Mouse (Mus musculus) layer of hippocampus, postnatal 25 days (tissue): Measurements from ENCODE around the gene Arap1. TPM values are rescaled to one million over a fixed set of nuclear protein-coding genes. Genes with fewer than 3 reads are reported as not detected.

Source experiments
- DNase-seq, 2 experiments: peaks; one replicate each; pipeline ENCODE4 v3.0.0; 2022; ENCODE audit warnings: mixed read lengths in 2 of 2, low spot score in 1 of 2; ENCODE audit errors: extremely low spot score in 1 of 2
- total RNA-seq, 2 experiments: library from RNA; stranded (reverse); gene quantifications; 2 replicates each; pipeline ENCODE4 v1.2.3; 2021

The Arap1 gene
- total RNA-seq, 2 experiments from 2014 or later: 13.9 to 24.2 TPM

GRCm38 (mm10) chr7:101389256-101389655 is 41.4 kb downstream of the Arap1 start:
- DNase-seq: no peak

DNA sequence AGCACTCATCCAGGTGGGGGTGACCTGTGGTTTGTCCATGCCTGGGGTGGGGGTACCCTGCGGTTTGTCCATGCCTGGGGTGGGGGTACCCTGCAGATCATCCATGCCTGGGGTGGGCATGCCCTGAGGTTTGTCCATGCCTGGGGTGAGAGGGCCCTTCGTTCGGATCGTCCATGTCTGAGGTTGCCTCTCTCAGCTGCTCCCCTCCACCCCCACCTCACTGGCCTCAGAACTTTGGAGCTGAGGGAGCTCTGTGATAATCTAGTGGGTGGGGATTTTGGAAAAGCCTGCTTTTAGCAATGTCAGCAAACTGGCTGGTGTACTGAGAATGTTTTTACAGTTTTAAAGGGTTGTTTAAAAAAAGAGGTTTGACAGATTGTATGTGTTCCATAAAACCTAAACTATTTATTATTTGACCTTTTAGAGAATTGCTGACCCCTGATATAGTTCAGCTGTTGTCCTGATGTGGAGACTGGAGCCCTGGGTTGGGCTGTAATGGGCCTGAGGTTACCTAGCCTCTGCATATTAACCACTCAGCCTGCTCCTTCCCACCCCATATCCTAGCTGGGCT is 44.1 kb downstream of the Arap1 start:
- DNase-seq: no peak

DNA sequence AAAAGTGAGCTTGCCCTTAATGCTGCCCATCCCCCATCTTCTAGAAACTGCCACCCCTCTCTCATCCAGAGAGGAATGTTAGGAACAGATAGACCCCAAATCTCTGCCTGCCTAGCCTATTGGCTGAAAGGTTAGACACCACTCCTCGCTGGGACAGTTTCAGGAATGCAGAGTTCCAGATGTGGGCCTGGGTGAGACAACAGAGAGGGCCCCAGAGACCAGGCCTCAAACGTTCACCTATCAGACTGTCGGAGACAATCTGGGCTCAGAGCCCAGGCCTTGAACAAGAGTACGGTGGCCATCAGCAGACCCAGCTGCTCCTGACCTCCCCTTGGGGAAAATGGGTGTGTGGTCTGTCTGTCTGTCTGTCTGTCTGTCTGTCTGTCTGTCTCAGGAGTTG is 45.1 kb downstream of the Arap1 start:
- DNase-seq: no peak

- DNase-seq: no peak
Measured at GRCm38 (mm10) chr7:101393694-101394504, 46.0 kb downstream of the Arap1 start.

GRCm38 (mm10) chr7:101394569-101394968 is 46.7 kb downstream of the Arap1 start:
- DNase-seq: no peak

- DNase-seq: no peak
Measured at GRCm38 (mm10) chr7:101395471-101395870, 47.6 kb downstream of the Arap1 start.

DNA sequence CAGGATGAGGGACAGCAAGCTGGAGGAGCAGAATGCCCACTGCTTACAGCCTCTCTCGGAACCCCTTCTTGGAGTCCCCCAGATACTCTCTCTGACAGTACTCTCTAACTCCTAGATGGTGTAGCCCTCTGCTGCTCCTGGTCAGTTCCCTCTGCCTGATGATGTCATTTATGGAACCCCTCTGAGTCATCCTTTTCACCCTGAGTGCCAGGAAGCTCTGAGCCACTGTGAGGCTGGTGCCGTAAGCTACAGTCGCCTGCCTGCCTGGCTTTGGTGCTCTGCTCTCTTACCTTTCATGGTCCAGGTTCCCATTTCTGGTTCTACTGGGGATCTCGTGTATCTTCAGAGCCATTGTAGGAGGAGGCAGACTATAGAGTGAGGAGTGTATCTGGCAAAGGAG is 49.3 kb downstream of the Arap1 start:
- DNase-seq: no peak

DNA sequence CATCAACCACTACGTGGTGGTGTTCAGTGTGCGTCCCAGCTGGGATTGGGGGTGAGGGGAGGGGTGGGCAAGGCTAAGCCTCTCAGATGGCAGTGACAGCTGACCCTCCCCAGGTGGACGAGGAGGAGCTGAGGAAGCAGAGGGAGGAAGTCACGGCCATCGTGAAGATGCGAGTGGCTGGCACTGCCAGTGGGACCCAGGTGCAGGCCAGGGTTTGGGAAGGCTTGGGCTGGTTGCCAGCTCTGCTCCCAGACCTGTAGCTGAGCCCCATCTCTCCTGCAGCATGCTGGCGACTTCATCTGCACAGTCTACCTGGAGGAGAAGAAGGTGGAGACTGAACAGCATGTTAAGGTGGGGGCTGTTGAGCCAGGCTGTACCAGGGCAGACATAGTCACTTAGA is 53.6 kb downstream of the Arap1 start:
- no peak for DNase-seq

GRCm38 (mm10) chr7:101403831-101404230 is 56.0 kb downstream of the Arap1 start:
- no peak for DNase-seq

DNA sequence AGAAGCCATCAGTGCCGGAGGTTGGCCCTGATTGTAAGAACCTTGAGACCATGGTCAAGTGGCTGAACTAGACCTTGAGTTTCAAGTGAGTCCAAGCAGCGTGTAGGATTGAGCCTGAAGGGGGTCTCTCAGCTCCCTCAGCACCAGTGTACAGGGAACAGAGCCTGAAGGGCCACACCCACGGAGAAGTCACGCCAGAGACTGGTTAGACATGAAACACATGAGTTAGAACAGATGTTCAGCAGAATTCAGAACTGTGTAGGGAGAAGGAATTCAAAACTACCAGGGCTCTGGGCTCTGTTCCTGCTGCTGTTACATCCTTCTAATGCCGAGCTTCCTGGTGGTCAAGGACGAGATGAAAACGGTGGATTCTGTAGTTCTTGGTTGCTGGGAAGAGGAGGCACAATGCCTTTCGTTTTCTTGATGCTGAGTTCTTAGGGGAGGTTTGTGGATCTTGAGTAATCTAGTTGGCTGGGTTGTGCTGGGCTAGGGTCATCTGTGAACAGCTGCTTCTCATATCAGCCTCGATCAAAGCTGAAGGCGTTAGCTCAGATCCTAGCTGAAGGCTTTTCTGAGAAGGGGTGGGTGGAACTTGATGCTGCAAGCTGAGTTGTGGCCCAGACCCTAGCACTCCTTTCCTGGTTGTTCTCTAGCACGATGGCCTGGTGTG is 62.5 kb downstream of the Arap1 start, which contains the start of gene Gm45837:
Gene Gm45837 (plus strand): TSS at position 620 of the 670 bp plus-strand sequence.
- DNase-seq: no peak

DNA sequence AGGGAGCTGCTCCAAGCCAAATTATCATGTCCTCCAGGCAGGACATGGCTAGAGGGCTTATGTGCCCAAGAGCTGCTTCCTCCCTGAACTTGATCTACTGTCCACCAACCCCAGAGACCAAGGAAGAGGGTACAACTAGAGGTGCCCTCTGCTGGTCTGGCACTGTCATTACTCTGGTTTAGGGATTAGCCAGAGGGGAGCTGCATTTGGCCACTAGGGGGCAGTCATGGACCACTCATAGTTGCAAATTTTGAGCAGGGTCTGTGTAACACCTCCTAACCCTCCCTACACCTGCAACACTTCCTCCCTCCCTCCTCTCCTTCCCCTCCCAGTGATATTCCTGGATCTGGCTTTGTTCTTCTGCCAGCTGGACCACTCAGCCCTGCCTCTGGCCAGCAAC is 64.9 kb downstream of the Arap1 start:
- DNase-seq: peak; percentile 83 to 97

- DNase-seq: no peak
Measured at GRCm38 (mm10) chr7:101414209-101414608, 66.3 kb downstream of the Arap1 start.

DNA sequence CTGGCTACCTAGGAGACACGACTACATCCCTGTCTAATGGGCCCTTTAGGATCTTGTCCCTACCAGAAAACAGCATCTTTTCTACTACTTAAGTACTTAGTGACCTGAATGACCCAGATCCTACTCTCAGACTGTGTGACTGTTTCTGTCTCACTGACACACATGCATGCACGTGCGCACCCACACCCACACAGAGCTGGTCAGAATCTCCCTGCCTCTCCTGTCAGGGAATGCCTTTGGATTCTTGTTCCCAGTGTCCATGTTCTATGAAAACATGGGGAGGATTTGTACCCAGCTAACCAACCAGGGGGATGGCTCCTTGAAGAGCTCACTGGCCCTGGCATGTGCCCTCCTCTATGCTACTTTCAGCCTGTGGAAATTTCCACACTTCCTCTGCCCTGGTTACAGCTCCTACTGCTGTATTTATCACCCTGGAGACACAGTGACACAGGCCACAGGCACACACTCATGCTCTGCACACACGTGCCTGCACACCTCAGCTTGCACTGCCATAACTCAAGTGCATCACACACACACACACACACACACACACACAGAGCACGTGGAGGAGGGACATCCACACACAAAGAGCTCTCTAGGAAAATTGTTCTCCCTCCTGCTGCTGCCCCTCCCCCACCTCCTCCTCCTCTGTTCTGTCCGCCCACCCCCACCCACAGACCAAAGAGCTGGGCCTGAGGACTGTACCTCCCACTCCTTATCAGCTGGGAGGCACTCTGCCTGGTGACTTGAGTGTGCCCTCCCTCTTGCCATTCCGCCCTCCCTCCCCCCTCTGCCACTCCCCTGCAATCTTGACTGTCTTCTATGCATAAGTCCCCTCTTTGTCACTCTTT is 67.0 kb downstream of the Arap1 start:
- DNase-seq: no peak

GRCm38 (mm10) chr7:101415512-101416100 is 67.7 kb downstream of the Arap1 start:
- DNase-seq: no peak

DNA sequence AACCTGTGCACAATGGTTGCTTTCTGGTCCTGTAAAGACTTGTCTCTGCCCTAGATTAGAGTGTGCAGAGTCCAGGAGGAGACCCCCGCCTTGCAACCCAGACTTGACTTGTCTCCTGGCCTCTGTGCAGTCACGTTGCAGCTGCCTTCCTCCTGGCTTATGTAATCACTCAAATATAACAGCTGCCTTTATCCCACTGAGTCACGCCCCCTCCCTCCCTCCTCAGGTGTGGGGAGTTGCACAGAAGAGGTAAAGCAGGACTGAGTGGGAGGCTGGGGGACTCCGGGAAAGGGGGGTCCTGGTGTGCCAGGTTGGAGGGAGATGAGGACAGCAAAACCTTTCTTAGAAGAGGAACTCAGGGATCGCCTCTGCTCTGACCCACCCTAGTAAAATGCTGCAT is 68.5 kb downstream of the Arap1 start:
- DNase-seq: no peak

- no peak for DNase-seq
Measured at GRCm38 (mm10) chr7:101419013-101419770, 71.3 kb downstream of the Arap1 start.

DNA sequence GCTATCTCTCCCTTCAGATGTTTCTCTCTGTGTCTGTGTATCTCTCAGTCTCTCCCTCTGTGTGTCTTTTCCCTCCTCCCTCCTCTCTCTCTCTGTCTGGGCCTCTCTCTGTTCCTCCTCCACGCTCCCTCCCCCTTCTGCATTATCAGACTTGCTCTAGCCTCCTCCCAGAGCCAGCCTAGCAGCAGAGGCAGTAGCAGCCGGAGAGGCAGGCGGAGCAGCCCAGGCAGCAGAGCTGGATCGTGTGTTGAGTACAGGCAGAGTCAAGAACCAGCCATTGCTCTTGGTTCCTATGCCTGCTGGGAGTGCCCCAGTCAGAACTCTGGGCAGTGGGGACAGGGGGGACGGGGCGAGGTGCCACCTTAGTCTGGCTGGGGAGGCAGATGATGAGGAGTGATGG is 73.7 kb downstream of the Arap1 start, which contains the start of gene Pde2a:
Gene Pde2a (plus strand): TSS at position 163 of the 400 bp plus-strand sequence.
- peak; percentile 73 to 76 for DNase-seq

- DNase-seq: no peak
Measured at GRCm38 (mm10) chr7:101422069-101422468, 74.2 kb downstream of the Arap1 start.

DNA sequence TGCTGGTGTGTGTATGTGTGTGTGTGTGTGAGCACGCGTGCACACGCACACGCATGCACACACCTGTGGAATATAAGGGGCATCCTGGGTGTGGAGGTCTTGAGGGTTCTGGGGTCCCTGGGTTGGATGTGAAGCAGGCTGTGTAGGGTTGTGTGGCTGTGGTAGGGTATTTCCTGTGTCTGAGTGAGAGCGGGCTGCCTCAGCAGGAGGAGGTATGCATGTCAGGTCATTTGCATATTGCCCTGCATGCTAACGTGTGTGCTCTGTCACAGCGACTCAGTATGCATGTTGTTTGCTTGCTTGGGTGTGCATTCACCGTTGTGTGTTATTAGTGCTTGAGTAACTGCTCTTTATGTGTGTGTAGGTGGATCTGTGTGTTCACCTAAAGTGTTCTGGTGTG is 74.8 kb downstream of the Arap1 start:
- no peak for DNase-seq
